Comparison of ENCODE assay signal across 8 mouse cellular contexts in the genomic region with DNA sequence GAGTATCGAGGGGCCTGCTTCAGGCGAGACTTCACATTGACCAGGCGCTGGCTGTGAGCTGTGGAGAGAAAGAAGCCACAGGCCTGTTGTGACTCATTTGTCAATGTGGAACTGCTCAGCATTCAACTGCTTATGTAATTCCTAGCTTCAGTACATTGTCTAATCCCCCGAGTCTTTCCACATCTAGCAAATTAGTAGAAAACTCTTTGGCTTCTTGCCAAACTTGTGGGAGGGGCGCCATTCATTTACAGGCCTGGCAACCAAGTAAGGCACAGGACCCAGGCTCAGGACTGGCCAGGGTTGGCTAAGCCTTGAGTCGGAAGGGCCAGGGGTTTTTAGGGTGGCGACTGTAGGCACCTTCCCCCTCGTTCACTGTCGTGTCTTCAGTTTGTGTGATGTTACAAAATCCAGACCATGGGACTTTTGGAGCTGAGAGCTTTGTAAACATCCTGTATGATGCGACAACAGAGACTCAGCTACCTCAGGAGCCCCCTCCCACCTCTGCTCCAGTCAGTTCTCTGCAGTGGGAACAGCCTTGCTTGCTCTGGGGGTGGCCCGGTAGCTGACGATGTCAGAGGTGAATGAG.
DNase-seq lines count a peak whose midpoint lies in the region; ATAC-seq and TF ChIP-seq lines count a peak whose summit lies in the region.

No protein-coding gene starts in this region.

- H3K27me3 ChIP-seq in embryonic facial prominence, embryonic 14.5 days (replicated peaks; ENCODE audit: control insufficient read depth, insufficient read depth, low read length), result no peaks in the 10 kb centered on the region

- no peak for TF ChIP-seq CTCF in left cerebral cortex, adult 2 months (IDR thresholded peaks at IDR 0.05)
- no peak for TF ChIP-seq CTCF in olfactory bulb, adult 2 months (IDR thresholded peaks at IDR 0.05; ENCODE audit: insufficient read depth, low read depth, low read length)

- no peak overlapping the region for H3K9ac ChIP-seq in embryonic facial prominence, embryonic 14.5 days (ENCODE audit: low read depth, low read length)

- TF ChIP-seq POLR2A in olfactory bulb, adult 2 months (IDR thresholded peaks at IDR 0.05; ENCODE audit: insufficient read depth, low read depth, low read length), result no peak

- intact Hi-C loops in left cerebral cortex, adult 2 months (cut with DNase I), result loop anchor here (2.0 kb wide), 1 partner anchor 32 kb away; no protein-coding TSS in a partner anchor

- H3K9me3 ChIP-seq in embryonic facial prominence, embryonic 14.5 days (ENCODE audit: control insufficient read depth, low read length), result no peaks in the 10 kb centered on the region

- 0 out of 2 replicates have a peak overlapping the region, but pooled peaks have one; percentile 28 for H3K27ac ChIP-seq in embryonic facial prominence, embryonic 14.5 days (replicated peaks; ENCODE audit: low read depth, low read length)
- peak overlapping the region; percentile 53 for H3K27ac ChIP-seq in left cerebral cortex, adult 2 months
- H3K27ac ChIP-seq in olfactory bulb, adult 2 months (ENCODE audit: insufficient read depth, low read depth, low read length), result peak overlapping the region; percentile 52

- H3K36me3 ChIP-seq in embryonic facial prominence, embryonic 14.5 days (ENCODE audit: control insufficient read depth, insufficient read depth, low read length), result peaks cover 88% of the 10 kb centered on the region

- WGBS in embryonic facial prominence, embryonic 14.5 days, result 73% methylated on average over 12 of the region's 12 CpGs
- 26% methylated on average over 12 of the region's 12 CpGs for WGBS in olfactory bulb, adult 2 months

- no peak overlapping the region for H3K4me2 ChIP-seq in embryonic facial prominence, embryonic 14.5 days (ENCODE audit: low read depth, low read length)

- peak; percentile 27 for DNase-seq in ovary, postnatal 36 days (ENCODE audit: low spot score)
- DNase-seq in ovary, postnatal 10 days (ENCODE audit: low spot score), result no peak
- DNase-seq in embryonic facial prominence, embryonic 14.5 days (ENCODE audit: low spot score), result peak; percentile 80
- peak; percentile 71 to 78 for DNase-seq in heart, adult 9 months (ENCODE audit: low spot score in 2 of 2)
- DNase-seq in left cerebral cortex, adult 2 months (ENCODE audit: extremely low spot score in 1 of 2, low spot score in 2 of 2), result peak; percentile 61 to 70
- no peak for DNase-seq in B cell, adult 2 months
- DNase-seq in thymus, postnatal 25 days, result no peak

- peak; percentile 75 for ATAC-seq in embryonic facial prominence, embryonic 14.5 days (ENCODE audit: low read depth)

- no peak overlapping the region for H3K4me3 ChIP-seq in embryonic facial prominence, embryonic 14.5 days (ENCODE audit: low read depth, low read length)
- H3K4me3 ChIP-seq in left cerebral cortex, adult 2 months, result no peak overlapping the region
- H3K4me3 ChIP-seq in olfactory bulb, adult 2 months (ENCODE audit: insufficient read depth, low read depth, low read length), result no peak overlapping the region

- H3K4me1 ChIP-seq in embryonic facial prominence, embryonic 14.5 days (ENCODE audit: control insufficient read depth, insufficient read depth, low read length), result no peaks in the 10 kb centered on the region
- peaks cover 28% of the 10 kb centered on the region for H3K4me1 ChIP-seq in olfactory bulb, adult 2 months (ENCODE audit: control insufficient read depth, insufficient read depth, low read length)

Comparison
In these comparisons a context has a peak if more than half of its experiments do, and no peak if none do; other contexts are left out.
1. DNase-seq: peak in ovary, postnatal 36 days (single experiment), embryonic facial prominence, embryonic 14.5 days (single experiment), heart, adult 9 months (2 of 2) and left cerebral cortex, adult 2 months (2 of 2); none in ovary, postnatal 10 days (single experiment), B cell, adult 2 months (0 of 2) and thymus, postnatal 25 days (single experiment).
2. Peak in every context shown above with its lines, with median percentiles within 50 percentile points of each other: H3K27ac ChIP-seq.